Mouse (Mus musculus): ENCODE measurements around the gene Exosc1.
"Not testable (repeated sequence)": the region's sequence is repeated elsewhere in the genome, so short reads cannot be mapped to it uniquely, and the experiment has no call there.

Gene Exosc1

DNA sequence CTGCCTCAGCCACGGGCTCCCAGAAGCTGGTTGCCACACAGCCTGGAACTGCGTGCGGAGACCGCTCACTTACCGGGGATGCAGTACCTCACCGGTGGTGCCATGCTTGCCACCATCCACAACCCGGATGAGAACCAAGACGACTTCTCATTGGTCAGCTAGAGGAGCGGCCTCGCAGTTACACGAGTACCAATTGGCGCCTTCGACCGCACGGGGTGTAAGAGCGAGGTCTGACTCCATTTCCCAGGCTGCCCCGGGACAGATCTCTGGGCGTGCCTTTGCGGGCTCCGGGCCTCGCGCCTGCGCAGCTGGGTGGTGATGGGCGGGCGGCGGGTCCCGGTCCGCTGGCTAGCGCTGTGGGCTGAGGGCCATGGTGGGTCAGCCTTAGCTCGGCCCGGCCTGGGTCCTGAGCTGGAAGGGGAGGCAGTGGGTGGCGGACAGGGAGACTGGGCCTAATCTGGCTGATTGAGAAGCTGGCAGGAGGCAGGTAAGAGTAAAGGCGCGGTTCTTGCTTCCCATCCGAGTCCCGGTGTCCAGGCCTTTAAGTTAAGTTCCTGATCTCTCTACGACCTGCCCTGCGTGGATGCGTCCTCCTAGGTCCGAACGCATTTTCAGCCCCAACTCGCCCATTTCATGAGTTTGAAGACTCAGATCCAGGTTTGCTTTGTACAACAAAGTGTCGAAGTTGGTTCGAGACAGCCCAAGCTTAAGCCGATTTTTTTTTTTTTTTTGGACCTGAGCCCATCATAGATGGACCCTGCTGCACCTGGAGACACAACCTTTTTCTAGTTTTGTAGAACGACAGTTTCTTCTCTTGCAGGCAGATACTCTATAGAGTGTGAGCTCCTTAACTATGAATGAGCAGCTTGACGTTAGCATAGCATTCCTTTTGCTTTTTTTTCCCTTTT lies at the start of gene Exosc1, which contains the start of gene Zdhhc16:
Gene Exosc1 (minus strand): TSS at position 245 of the 908 bp plus-strand sequence.
Gene Zdhhc16 (plus strand): TSS at position 302 of the 908 bp plus-strand sequence.
- peak; percentile 98 for DNase-seq (ENCODE audit: low spot score)

- DNase-seq (ENCODE audit: low spot score), result peak; percentile 13
Measured at GRCm38 (mm10) chr19:41982791-41983150, 49.5 kb upstream of the Exosc1 start.

DNA sequence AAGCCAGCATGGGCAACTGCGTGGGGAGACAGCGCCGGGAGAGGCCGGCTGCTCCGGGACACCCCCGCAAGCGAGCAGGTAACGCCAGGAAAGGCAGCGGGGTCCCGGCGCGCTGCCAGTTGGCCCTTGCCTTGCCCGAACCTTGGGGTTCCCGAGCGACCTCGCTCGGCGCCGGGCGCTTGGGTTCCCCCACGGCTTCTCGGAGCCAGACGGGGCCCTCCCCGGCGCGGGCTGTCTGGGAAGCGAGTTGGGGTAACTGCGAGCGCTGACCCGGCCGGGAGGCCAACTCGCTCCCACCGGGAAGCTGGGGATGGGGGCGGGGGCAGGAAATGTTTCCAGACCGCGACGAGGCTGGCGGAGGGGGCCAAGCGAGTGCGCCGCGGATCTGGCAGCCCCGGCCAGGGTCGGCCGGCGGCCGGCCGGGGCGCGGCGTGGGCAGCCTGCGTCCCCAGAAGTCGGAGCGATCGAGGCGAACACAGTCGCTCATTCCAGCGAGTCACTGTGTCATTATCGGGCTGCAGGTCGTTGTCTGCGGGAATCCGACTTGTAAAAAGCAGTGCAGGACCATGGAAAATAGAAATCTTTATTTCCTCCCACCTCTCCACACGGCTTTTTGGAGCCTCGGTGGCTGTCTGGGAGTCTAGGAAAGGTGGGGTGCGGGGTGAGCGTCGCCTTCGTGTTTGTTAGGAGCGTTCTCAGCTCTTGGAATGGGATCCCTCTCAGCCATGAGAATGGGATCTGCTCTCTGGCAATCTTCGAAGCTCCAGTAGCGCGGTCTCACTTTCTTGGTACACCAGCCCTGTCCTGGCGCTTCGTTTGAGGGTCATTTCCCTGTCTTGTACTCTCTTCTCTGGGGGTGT lies 48.9 kb upstream of the Exosc1 start:
- DNase-seq (ENCODE audit: low spot score), result peak; percentile 32

DNA sequence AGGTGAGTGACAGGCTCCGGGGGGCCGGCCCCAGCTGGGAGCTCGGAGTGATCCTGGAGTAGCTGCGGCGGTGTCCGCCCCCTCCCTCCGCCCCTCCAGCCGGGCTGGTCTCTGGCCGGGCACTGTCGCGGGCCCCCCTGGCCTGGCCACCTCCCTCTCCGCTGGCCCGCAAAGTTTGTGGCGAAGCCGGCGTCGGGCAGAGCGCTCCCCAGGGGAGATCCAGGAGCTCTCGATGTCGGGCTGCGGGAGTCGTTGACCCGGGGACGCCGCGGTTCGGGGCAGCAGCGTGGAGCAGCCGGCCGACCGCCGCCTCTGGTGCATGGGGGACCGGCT lies 48.3 kb upstream of the Exosc1 start, which contains the start of gene Ubtd1:
Gene Ubtd1 (plus strand): TSS at position 169 of the 333 bp plus-strand sequence.
- no peak for DNase-seq (ENCODE audit: low spot score)

DNA sequence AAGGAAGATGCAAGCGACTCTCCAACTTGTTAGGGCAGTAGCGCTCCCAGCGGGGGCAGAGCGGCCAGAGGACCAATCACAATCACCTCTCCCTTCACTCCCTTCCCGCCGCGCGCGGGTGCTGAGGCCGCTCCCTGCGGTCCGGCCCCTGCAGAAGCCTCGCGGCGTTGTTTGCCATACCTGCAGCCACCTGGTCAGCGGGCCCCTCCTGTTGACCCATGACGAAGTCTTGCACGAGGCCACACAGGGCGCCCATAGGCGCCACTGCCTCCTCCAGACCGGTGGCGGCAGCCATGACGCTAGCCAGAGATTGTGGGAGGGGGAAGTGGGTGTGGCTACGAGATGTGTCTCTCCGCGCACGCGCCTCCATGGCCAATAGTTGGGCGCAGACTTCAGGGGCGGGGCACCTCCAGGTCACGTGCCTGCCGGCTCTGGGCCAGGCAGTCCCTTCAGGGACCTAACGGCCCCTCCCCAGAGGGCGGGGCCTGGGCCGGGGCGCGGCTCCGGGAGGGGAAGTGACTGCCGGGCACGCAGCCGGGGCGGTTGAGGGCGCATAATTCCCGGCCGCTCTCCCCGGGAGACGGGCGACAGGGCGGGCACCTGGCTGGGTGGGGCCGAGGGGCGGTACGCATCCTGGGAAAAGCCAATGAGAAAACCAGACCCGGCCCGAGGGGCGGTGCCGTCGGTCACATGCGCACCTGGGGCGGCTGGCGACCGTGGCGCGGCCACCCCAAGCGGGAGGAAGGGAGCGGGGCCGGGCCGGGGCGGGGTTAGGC lies 47.8 kb upstream of the Exosc1 start, which contains the start of gene Mms19:
Gene Mms19 (minus strand): TSS at position 339 of the 776 bp plus-strand sequence.
- peak; percentile 99 for DNase-seq (ENCODE audit: low spot score)

DNA sequence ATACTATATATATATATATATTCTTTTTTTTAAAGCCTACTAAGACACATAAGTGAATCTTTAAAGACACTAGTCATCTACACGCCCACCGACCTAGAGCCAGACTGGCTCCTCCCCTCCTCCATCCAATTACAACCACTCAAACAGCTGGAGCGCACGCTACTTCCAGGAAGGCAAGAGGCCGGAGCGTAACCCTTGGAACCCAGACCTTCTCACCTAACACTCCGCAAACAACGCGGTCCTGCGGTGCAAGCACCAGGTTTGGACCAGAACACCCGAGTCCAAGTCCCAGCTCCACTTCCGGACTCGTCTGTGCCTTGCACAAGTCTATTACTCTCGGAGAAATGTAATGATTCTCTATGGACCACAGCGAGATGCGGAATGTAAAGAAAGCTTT lies 47.2 kb upstream of the Exosc1 start:
- DNase-seq (ENCODE audit: low spot score), result peak; percentile 26

DNA sequence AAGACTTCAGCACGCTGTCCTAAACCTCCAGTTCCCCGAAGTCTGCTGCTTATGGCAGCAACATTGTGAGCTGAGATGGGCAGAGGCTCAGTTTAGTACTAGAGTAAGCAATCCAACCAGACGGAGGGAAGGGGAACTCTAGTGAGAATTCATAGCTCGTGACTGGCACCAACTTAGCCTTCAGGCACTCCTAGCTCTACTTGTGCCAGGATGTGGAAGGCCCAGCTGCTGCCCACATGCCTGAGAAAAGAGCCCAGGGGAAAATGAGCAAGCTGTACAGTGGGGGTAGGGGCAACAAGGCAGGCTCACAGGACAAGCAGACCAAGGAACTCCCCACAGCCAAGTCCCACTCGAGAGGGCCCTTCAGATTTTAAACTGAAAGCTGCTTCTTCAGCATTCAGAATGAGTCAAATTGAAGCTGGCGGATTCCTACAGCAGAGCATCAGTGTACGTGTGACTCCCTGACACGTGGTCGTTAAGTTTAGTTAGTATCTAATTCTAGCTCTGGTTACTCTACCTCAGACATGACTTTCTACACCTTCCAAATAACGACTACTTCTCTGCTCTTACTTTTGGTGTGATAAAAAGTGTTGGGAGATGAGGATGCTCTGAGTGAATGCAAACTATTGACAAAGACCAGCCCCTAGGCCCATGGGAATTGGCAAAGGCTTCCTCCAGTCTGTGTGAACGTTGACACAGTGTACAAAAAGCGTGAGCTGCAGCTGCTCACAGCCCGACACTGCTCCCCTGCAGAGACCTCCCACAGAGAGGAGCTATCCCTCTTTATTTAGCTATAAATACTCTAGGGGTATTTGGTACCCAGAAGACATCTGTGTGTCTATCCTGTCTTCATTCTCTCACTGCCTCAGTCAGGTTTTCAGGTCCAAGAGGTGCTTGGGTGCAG lies 40.9 kb upstream of the Exosc1 start:
- DNase-seq (ENCODE audit: low spot score), result no peak

GRCm38 (mm10) chr19:41969618-41970017 lies 36.4 kb upstream of the Exosc1 start:
- peak; percentile 30 for DNase-seq (ENCODE audit: low spot score)

GRCm38 (mm10) chr19:41953574-41953973 lies 20.4 kb upstream of the Exosc1 start:
- no peak for DNase-seq (ENCODE audit: low spot score)

- DNase-seq (ENCODE audit: low spot score), result no peak
Measured at GRCm38 (mm10) chr19:41952287-41952686, 19.1 kb upstream of the Exosc1 start.

DNA sequence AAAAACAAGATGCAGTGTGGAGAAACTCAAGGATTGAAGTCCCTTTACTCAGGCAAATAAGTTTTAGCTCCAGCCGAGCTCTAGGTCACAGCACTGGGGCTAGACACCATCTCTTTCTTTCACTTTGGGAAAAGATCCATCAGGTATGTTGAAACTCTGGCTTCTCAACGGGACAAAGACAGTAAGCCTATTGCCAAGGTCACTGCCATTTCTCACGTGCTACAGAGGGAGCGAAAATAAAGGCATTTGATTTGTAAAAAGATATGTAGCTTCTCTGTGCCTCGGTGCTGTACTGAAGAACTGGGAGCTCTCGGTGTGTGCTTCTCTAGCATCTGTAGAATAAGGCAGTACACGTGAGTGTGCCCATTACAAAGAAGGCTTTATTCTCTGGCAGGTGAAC lies 10.6 kb upstream of the Exosc1 start:
- no peak for DNase-seq (ENCODE audit: low spot score)

DNA sequence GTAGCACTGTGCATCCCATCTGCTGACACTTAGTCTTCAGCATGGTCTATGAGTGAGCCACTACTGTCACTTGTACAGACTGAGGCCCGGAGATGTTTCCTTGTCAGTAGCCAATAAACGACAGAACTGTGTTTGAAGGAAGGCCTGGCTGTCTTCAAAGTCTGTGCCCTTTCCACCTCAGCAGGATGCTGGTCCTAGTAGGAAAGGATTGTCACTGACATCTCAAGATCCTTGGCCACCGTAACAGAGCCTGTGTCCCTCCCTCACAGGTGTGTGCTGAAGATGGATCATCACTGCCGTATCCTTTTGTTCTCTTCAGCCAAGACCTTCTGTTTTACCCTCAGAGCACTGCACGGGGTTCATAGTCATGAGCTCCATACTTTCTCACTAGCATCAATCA lies 5.3 kb upstream of the Exosc1 start:
- DNase-seq (ENCODE audit: low spot score), result no peak

- DNase-seq (ENCODE audit: low spot score), result no peak
Measured at GRCm38 (mm10) chr19:41935921-41936320, 2.7 kb upstream of the Exosc1 start.

- DNase-seq (ENCODE audit: low spot score), result no peak
Measured at GRCm38 (mm10) chr19:41934124-41934523, 901 bp upstream of the Exosc1 start.

DNA sequence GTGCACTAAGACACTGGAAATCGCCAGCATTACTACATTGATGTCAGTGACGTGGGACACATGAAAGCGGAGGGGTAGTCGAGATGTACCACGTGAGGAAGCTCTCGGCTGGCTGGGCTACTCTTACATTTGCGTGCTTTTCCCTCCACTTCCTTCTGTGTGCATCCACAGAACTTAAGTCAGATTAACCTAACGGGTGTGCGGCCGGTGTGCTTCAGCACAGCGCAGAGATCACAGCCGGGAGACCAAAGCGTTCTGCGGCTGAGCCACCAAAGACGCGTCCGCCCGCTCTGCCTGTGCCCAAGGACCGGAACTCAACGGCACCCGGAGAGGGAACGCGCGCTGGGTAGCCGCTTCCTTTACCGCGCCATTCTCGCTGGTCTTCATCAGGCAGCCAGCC lies 537 bp downstream of the Exosc1 start:
- DNase-seq (ENCODE audit: low spot score), result peak; percentile 77

- DNase-seq (ENCODE audit: low spot score), result no peak
Measured at GRCm38 (mm10) chr19:41920412-41921067, 12.7 kb downstream of the Exosc1 start.

GRCm38 (mm10) chr19:41919471-41919870 lies 13.8 kb downstream of the Exosc1 start:
- no peak for DNase-seq (ENCODE audit: low spot score)

GRCm38 (mm10) chr19:41916853-41917252 lies 16.4 kb downstream of the Exosc1 start:
- peak; percentile 29 for DNase-seq (ENCODE audit: low spot score)

GRCm38 (mm10) chr19:41915294-41915693 lies 17.9 kb downstream of the Exosc1 start:
- DNase-seq (ENCODE audit: low spot score), result no peak

- DNase-seq (ENCODE audit: low spot score), result not testable (repeated sequence)
Measured at GRCm38 (mm10) chr19:41914592-41914882, 18.7 kb downstream of the Exosc1 start.
